Mouse (Mus musculus) liver, postnatal 0 days (tissue): ENCODE results near the gene Dpm2. TPM values are rescaled to one million over a fixed set of nuclear protein-coding genes. Genes with fewer than 3 reads are reported as not detected.

Source experiments
- ATAC-seq: fragments of 200-750 bp; cut with Nextera tagmentation; 2 replicates; pipeline ENCODE4 v1.8.0; 2017; ENCODE audit warnings: mild to moderate bottlenecking, moderate library complexity
- DNase-seq: peaks from one replicate; pipeline ENCODE4 v3.0.0-alpha.2; 2016
- H3K27ac ChIP-seq: fragments of 300-500 bp; sonication (generic); 2 replicates; pipeline ENCODE4 v1.5.1; 2014; ENCODE audit warnings: antibody characterized with exemption, moderate library complexity, mild to moderate bottlenecking, low read depth
- H3K27me3 ChIP-seq: fragments of 300-500 bp; sonication (generic); 2 replicates; pipeline ENCODE4 v1.6.1; 2014; ENCODE audit warnings: low read length, control low read depth, mixed read lengths; ENCODE audit not compliant: insufficient read depth
- H3K36me3 ChIP-seq: fragments of 300-500 bp; sonication (generic); replicated peaks from 2 replicates; pipeline ENCODE4 v1.6.1; 2014; ENCODE audit warnings: mild to moderate bottlenecking, control low read depth, low read length, moderate library complexity, mixed read lengths; ENCODE audit not compliant: insufficient read depth
- H3K4me1 ChIP-seq: fragments of 300-500 bp; sonication (generic); 2 replicates; pipeline ENCODE4 v1.6.1; 2014; ENCODE audit warnings: antibody characterized with exemption, mild to moderate bottlenecking, control low read depth; ENCODE audit not compliant: insufficient read depth
- H3K4me2 ChIP-seq: fragments of 300-500 bp; sonication (generic); 2 replicates; pipeline ENCODE4 v1.6.1; 2014; ENCODE audit warnings: low read depth, mild to moderate bottlenecking, low read length, moderate library complexity, mixed read lengths
- H3K4me3 ChIP-seq: fragments of 300-500 bp; sonication (generic); 2 replicates; pipeline ENCODE4 v1.5.1; 2014; ENCODE audit warnings: low read depth, low read length
- H3K9ac ChIP-seq: fragments of 300-500 bp; sonication (generic); replicated peaks from 2 replicates; pipeline ENCODE4 v1.6.1; 2014; ENCODE audit warnings: mild to moderate bottlenecking, moderate library complexity
- H3K9me3 ChIP-seq: fragments of 300-500 bp; sonication (generic); 2 replicates; pipeline ENCODE4 v1.6.1; 2016; ENCODE audit warnings: mild to moderate bottlenecking, control low read depth, low read length, mixed read lengths
- CTCF ChIP-seq: sonication (generic); IDR thresholded peaks from 2 replicates; pipeline ENCODE4 v1.5.1; 2016; ENCODE audit warnings: antibody characterized with exemption, low read depth
- EP300 ChIP-seq: IDR thresholded peaks from 2 replicates; pipeline ENCODE4 v1.6.1; 2016; ENCODE audit warnings: antibody characterized with exemption, low read depth, mild to moderate bottlenecking
- WGBS: fragments of 180-500 bp; shearing (Covaris S2); extraction: QIAGEN DNeasy Blood & Tissue Kit; methylation state at CpG from one replicate; pipeline ENCODE4 v1.1.7; 2014; ENCODE audit not compliant: insufficient replicate concordance; 5-methylcytosine and 5-hydroxymethylcytosine counted together
- polyA plus RNA-seq: library from polyadenylated mRNA; unstranded; fragments of >200 nt; fragmentation: Nextera tagmentation; extraction: Ambion mirVana; gene quantifications from 2 replicates; pipeline ENCODE4 v1.2.1, GENCODE M21; 2015

Dpm2 gene
- polyA plus RNA-seq, 1 experiment from 2014 or later, result 41.7 TPM

- H3K9me3 ChIP-seq, result no peaks in the 10 kb centered on the region
- 8% methylated on average over 11 of the region's 11 CpGs for WGBS
- peaks cover 46% of the 10 kb centered on the region for H3K4me1 ChIP-seq
- peak overlapping the region; percentile 88 for H3K27ac ChIP-seq
- H3K9ac ChIP-seq, result peak overlapping the region; percentile 78
- peak overlapping the region; percentile 73 for H3K4me3 ChIP-seq
- ATAC-seq (no peak), DNase-seq (peak; percentile 44)
- no peak for TF ChIP-seq EP300
- peak; percentile 44; the same call in 1 of the 2 replicates for TF ChIP-seq CTCF
- H3K4me2 ChIP-seq, result peak overlapping the region; percentile 94
- H3K36me3 ChIP-seq, result no peaks in the 10 kb centered on the region
- peaks cover 17% of the 10 kb centered on the region for H3K27me3 ChIP-seq
Measured at GRCm38 (mm10) chr2:32536634-32537359, 33.9 kb upstream of the Dpm2 start.

GRCm38 (mm10) chr2:32537360-32537905, 33.2 kb upstream of the Dpm2 start:
- peak overlapping the region; percentile 73 for H3K4me3 ChIP-seq
- peak overlapping the region; percentile 88 for H3K27ac ChIP-seq
- peaks cover 51% of the 10 kb centered on the region for H3K4me1 ChIP-seq
- TF ChIP-seq CTCF (no peak), EP300 (no peak)
- DNase-seq (peak; percentile 53), ATAC-seq (no peak)
- H3K4me2 ChIP-seq, result peak overlapping the region; percentile 94
- 8% methylated on average over 9 of the region's 9 CpGs for WGBS
- peaks cover 17% of the 10 kb centered on the region for H3K27me3 ChIP-seq
- peak overlapping the region; percentile 78 for H3K9ac ChIP-seq
- H3K9me3 ChIP-seq, result no peaks in the 10 kb centered on the region
- no peaks in the 10 kb centered on the region for H3K36me3 ChIP-seq

- ATAC-seq, result no peak
- H3K4me1 ChIP-seq, result peaks cover 51% of the 10 kb centered on the region
- H3K4me2 ChIP-seq, result peak overlapping the region; percentile 94
- DNase-seq, result no peak
- no peaks in the 10 kb centered on the region for H3K36me3 ChIP-seq
- peak overlapping the region; percentile 73; the same call in 1 of the 2 replicates for H3K4me3 ChIP-seq
- H3K27me3 ChIP-seq, result peaks cover 17% of the 10 kb centered on the region
- H3K9ac ChIP-seq, result peak overlapping the region; percentile 11; the same call in 1 of the 2 replicates
- WGBS, result 80% methylated on average over 5 of the region's 5 CpGs
- TF ChIP-seq EP300 (no peak), CTCF (no peak)
- peak overlapping the region; percentile 88; the same call in 1 of the 2 replicates for H3K27ac ChIP-seq
- no peaks in the 10 kb centered on the region for H3K9me3 ChIP-seq
Measured at GRCm38 (mm10) chr2:32537941-32538340, 32.7 kb upstream of the Dpm2 start.

GRCm38 (mm10) chr2:32538461-32538860, 32.2 kb upstream of the Dpm2 start:
- peaks cover 51% of the 10 kb centered on the region for H3K4me1 ChIP-seq
- ATAC-seq (no peak), DNase-seq (no peak)
- no peak overlapping the region for H3K9ac ChIP-seq
- no peaks in the 10 kb centered on the region for H3K9me3 ChIP-seq
- H3K36me3 ChIP-seq, result no peaks in the 10 kb centered on the region
- H3K27ac ChIP-seq, result no peak overlapping the region
- peak overlapping the region; percentile 94; the same call in 1 of the 2 replicates for H3K4me2 ChIP-seq
- WGBS, result 66% methylated on average over 4 of the region's 4 CpGs
- peaks cover 17% of the 10 kb centered on the region for H3K27me3 ChIP-seq
- H3K4me3 ChIP-seq, result no peak overlapping the region
- TF ChIP-seq CTCF, result no peak
- no peak for TF ChIP-seq EP300

- no peaks in the 10 kb centered on the region for H3K36me3 ChIP-seq
- H3K4me1 ChIP-seq, result peaks cover 45% of the 10 kb centered on the region
- TF ChIP-seq CTCF, result no peak
- TF ChIP-seq EP300, result no peak
- no peak overlapping the region for H3K4me2 ChIP-seq
- 72% methylated on average over 14 of the region's 14 CpGs for WGBS
- peaks cover 17% of the 10 kb centered on the region for H3K27me3 ChIP-seq
- ATAC-seq, result no peak
- H3K9me3 ChIP-seq, result no peaks in the 10 kb centered on the region
- H3K27ac ChIP-seq, result no peak overlapping the region
- DNase-seq, result no peak
- no peak overlapping the region for H3K4me3 ChIP-seq
- no peak overlapping the region for H3K9ac ChIP-seq
Measured at GRCm38 (mm10) chr2:32539452-32539981, 31.1 kb upstream of the Dpm2 start.

- Histone ChIP-seq H3K4me1 (peaks cover 35% of the 10 kb centered on the region), H3K27ac (no peak overlapping the region), H3K9ac (no peak overlapping the region), H3K27me3 (peaks cover 8% of the 10 kb centered on the region; the same call in 1 of the 2 replicates), H3K4me3 (no peak overlapping the region), H3K9me3 (no peaks in the 10 kb centered on the region), H3K36me3 (no peaks in the 10 kb centered on the region; the same call in 1 of the 2 replicates), H3K4me2 (no peak overlapping the region)
- TF ChIP-seq CTCF (no peak), EP300 (no peak)
- 63% methylated on average over 2 of the region's 2 CpGs for WGBS
- DNase-seq (no peak), ATAC-seq (no peak)
Measured at GRCm38 (mm10) chr2:32541333-32541908, 29.2 kb upstream of the Dpm2 start.
